Mouse (Mus musculus): ENCODE data around the gene Ppp6c.
"Not testable (repeated sequence)": the region's sequence is repeated elsewhere in the genome, so short reads cannot be mapped to it uniquely, and the experiment has no call there.

Gene Ppp6c

GRCm38 (mm10) chr2:39226019-39226640, at the start of gene Ppp6c:
Gene Ppp6c (minus strand): TSS chr2:39226451.
- DNase-seq (ENCODE audit: low spot score in 2 of 2) = peak; percentile 96 to 97

- no peak for DNase-seq (ENCODE audit: low spot score in 2 of 2)
These were observed 42.1 kb upstream of the Ppp6c start for GRCm38 (mm10) chr2:39268357-39268756.

GRCm38 (mm10) chr2:39252275-39252674, 26.0 kb upstream of the Ppp6c start:
- DNase-seq (ENCODE audit: low spot score in 2 of 2) = not testable (repeated sequence)

- DNase-seq (ENCODE audit: low spot score in 2 of 2) = not testable (repeated sequence)
These were observed 20.6 kb upstream of the Ppp6c start for GRCm38 (mm10) chr2:39246862-39247261.

- no peak for DNase-seq (ENCODE audit: low spot score in 2 of 2)
These were observed 480 bp upstream of the Ppp6c start for GRCm38 (mm10) chr2:39226731-39227130.

- DNase-seq (ENCODE audit: low spot score in 2 of 2) = peak; percentile 25 to 32
These were observed 776 bp downstream of the Ppp6c start for GRCm38 (mm10) chr2:39225331-39226018.

- no peak for DNase-seq (ENCODE audit: low spot score in 2 of 2)
These were observed 1.6 kb downstream of the Ppp6c start for GRCm38 (mm10) chr2:39224621-39225020.

- no peak for DNase-seq (ENCODE audit: low spot score in 2 of 2)
These were observed 6.2 kb downstream of the Ppp6c start for GRCm38 (mm10) chr2:39220010-39220409.

GRCm38 (mm10) chr2:39219034-39219433, 7.2 kb downstream of the Ppp6c start:
- no peak for DNase-seq (ENCODE audit: low spot score in 2 of 2)

- no peak for DNase-seq (ENCODE audit: low spot score in 2 of 2)
These were observed 9.1 kb downstream of the Ppp6c start for GRCm38 (mm10) chr2:39217150-39217549.

- no peak for DNase-seq (ENCODE audit: low spot score in 2 of 2)
These were observed 15.5 kb downstream of the Ppp6c start for GRCm38 (mm10) chr2:39210738-39211137.

GRCm38 (mm10) chr2:39203359-39203758, 22.9 kb downstream of the Ppp6c start:
- no peak for DNase-seq (ENCODE audit: low spot score in 2 of 2)

GRCm38 (mm10) chr2:39194809-39195208, 31.4 kb downstream of the Ppp6c start:
- no peak for DNase-seq (ENCODE audit: low spot score in 2 of 2)

GRCm38 (mm10) chr2:39190561-39191056, 35.6 kb downstream of the Ppp6c start, which contains the start of gene Scai:
Gene Scai (minus strand): TSS chr2:39190734.
- peak; percentile 99 for DNase-seq (ENCODE audit: low spot score in 2 of 2)

GRCm38 (mm10) chr2:39189961-39190560, 36.2 kb downstream of the Ppp6c start:
- no peak for DNase-seq (ENCODE audit: low spot score in 2 of 2)

- DNase-seq (ENCODE audit: low spot score in 2 of 2) = no peak
These were observed 40.3 kb downstream of the Ppp6c start for GRCm38 (mm10) chr2:39185942-39186341.

GRCm38 (mm10) chr2:39183587-39183986, 42.7 kb downstream of the Ppp6c start:
- DNase-seq (ENCODE audit: low spot score in 2 of 2) = no peak

- DNase-seq (ENCODE audit: low spot score in 2 of 2) = no peak
These were observed 65.3 kb downstream of the Ppp6c start for GRCm38 (mm10) chr2:39160996-39161395.

- no peak for DNase-seq (ENCODE audit: low spot score in 2 of 2)
These were observed 68.3 kb downstream of the Ppp6c start for GRCm38 (mm10) chr2:39157916-39158315.

GRCm38 (mm10) chr2:39156821-39157220, 69.4 kb downstream of the Ppp6c start:
- no peak for DNase-seq (ENCODE audit: low spot score in 2 of 2)

- no peak for DNase-seq (ENCODE audit: low spot score in 2 of 2)
These were observed 75.3 kb downstream of the Ppp6c start for GRCm38 (mm10) chr2:39150943-39151342.

GRCm38 (mm10) chr2:39148075-39148474, 78.2 kb downstream of the Ppp6c start:
- DNase-seq (ENCODE audit: low spot score in 2 of 2) = no peak

GRCm38 (mm10) chr2:39146469-39146868, 79.8 kb downstream of the Ppp6c start:
- DNase-seq (ENCODE audit: low spot score in 2 of 2) = no peak
